Mouse (Mus musculus) spleen, adult 2 months (tissue): Measurements from ENCODE around the gene Drc1.

Experiments used
- CTCF ChIP-seq: fragments of 200-500 bp; IDR thresholded peaks from 2 replicates; pipeline ENCODE4 v1.5.1; 2011; ENCODE audit warnings: mild to moderate bottlenecking, inconsistent platforms; ENCODE audit not compliant: insufficient read depth, insufficient read length, insufficient replicate concordance; ENCODE audit errors: extremely low read depth
- POLR2A ChIP-seq: fragments of 200-500 bp; IDR thresholded peaks from 2 replicates; pipeline ENCODE4 v1.6.1; 2011; ENCODE audit warnings: low read depth, low read length, inconsistent platforms

DNA sequence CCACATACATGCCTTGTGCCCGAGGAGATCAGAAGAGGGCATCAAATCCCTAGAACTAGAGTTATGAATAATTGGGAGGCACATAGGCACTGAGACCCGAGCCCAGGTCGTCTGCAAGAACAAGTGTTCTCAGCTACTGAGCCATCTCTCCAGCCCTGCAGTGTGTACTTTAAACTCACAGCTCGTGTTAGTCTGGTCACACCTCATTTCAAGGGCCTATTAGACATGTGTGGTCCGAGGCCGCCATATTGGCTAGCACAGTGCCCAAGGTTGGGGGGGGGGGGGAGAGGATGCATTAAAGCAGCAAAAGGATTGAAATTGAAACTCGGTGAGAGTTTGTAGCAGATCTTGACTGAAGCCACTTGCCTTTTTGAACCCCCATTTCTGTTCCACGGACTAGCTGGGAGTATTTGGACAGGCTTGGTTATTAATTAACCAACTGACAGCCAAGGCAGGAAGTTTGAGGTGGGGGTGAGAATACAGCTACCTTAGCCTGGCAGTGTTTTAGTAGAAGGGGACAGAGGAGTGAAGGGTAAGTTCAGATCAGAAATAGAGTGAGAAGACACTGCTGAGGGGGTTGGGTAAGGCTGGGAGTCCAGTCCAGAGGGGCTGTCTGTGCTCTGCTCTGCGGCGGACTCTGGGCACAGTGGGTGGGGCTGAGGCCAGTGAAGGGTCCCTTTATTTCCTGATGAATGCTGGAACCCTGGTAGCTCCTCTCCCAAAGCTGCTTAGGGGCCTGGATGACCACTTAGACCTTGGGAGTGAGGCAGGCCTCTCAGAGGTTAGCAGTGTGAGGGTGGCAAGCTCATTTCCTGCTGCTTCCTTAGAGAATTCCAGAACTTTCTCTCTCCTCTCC lies 5.0 kb downstream of the Drc1 start:
- TF ChIP-seq POLR2A (no peak), CTCF (no peak)
